Mouse (Mus musculus): Measurements from ENCODE around the gene Lrrc3c.

- TF ChIP-seq POLR2A (IDR thresholded peaks at IDR 0.05; ENCODE audit: borderline replicate concordance, extremely low read depth, insufficient read depth, insufficient read length, poor library complexity, severe bottlenecking): no peak
- no peak for TF ChIP-seq CTCF (IDR thresholded peaks at IDR 0.05; ENCODE audit: borderline replicate concordance, extremely low read depth, insufficient read depth, insufficient read length)
Measured at GRCm38 (mm10) chr11:98595473-98595872, 2.6 kb upstream of the Lrrc3c start.

All from brain, embryonic 14.5 days (tissue).